Mouse (Mus musculus) MEL (cell line): ENCODE measurements around the gene Scgb1c1. TPM values are rescaled to one million over a fixed set of nuclear protein-coding genes. Genes with fewer than 3 reads are reported as not detected.

Experiments
- DNase-seq: peaks from one replicate; pipeline ENCODE4 v3.0.0; 2011; ENCODE audit warnings: low read depth, low spot score
- H3K27ac ChIP-seq: 2 replicates; pipeline ENCODE4 v1.5.1; 2012; ENCODE audit warnings: low read depth, mild to moderate bottlenecking, control low read depth, low read length, moderate library complexity; ENCODE audit not compliant: control insufficient read depth
- H3K27me3 ChIP-seq, 2 experiments: fragments of 150-350 bp in 1 of 2; sonication (generic) in 1 of 2; 2 replicates each; pipeline ENCODE4 v1.6.1; 2012; ENCODE audit warnings: low read length in 2 of 2, mild to moderate bottlenecking in 2 of 2, improper control_type of control experiment in 1 of 2, moderate library complexity in 1 of 2; ENCODE audit not compliant: insufficient read depth in 2 of 2, control insufficient read depth in 1 of 2
- H3K36me3 ChIP-seq, 2 experiments: 2 replicates each; pipeline ENCODE4 v1.6.1; 2012 to 2014; ENCODE audit warnings: low read length in 2 of 2, improper control_type of control experiment in 1 of 2, inconsistent platforms in 1 of 2, mild to moderate bottlenecking in 1 of 2; ENCODE audit not compliant: insufficient read depth in 2 of 2, control insufficient read depth in 1 of 2
- H3K4me1 ChIP-seq, 2 experiments: fragments of 150-350 bp in 1 of 2; sonication (generic) in 1 of 2; 2 replicates each; pipeline ENCODE4 v1.6.1; 2012; ENCODE audit warnings: low read length in 2 of 2, improper control_type of control experiment in 1 of 2, mild to moderate bottlenecking in 1 of 2; ENCODE audit not compliant: insufficient read depth in 2 of 2, control insufficient read depth in 1 of 2
- H3K4me3 ChIP-seq, 2 experiments: fragments of 150-350 bp in 1 of 2; sonication (generic) in 1 of 2; 2 replicates each; pipeline ENCODE4 v1.5.1; 2012; ENCODE audit warnings: low read depth in 2 of 2, low read length in 2 of 2, mild to moderate bottlenecking in 2 of 2, moderate library complexity in 2 of 2, control low read depth in 1 of 2, improper control_type of control experiment in 1 of 2; ENCODE audit not compliant: control insufficient read depth in 1 of 2, insufficient read depth in 1 of 2
- H3K79me2 ChIP-seq: 2 replicates; pipeline ENCODE4 v1.6.1; 2012; ENCODE audit warnings: mild to moderate bottlenecking, low read length, moderate library complexity; ENCODE audit not compliant: control insufficient read depth, poor library complexity, insufficient read depth
- H3K9ac ChIP-seq: 2 replicates; pipeline ENCODE4 v1.6.1; 2012; ENCODE audit warnings: low read depth, mild to moderate bottlenecking, control low read depth, low read length, moderate library complexity; ENCODE audit not compliant: control insufficient read depth, poor library complexity, severe bottlenecking
- H3K9me3 ChIP-seq: fragments of 150-350 bp; sonication (generic); replicated peaks from 2 replicates; pipeline ENCODE4 v1.6.1; 2012; ENCODE audit warnings: mild to moderate bottlenecking, low read length, improper control_type of control experiment, moderate library complexity; ENCODE audit not compliant: insufficient read depth
- CHD1 ChIP-seq: IDR thresholded peaks from 2 replicates; pipeline ENCODE4 v1.6.1; 2012; ENCODE audit warnings: low read depth, mild to moderate bottlenecking, inconsistent platforms, low read length, improper control_type of control experiment
- CHD2 ChIP-seq: IDR thresholded peaks from 2 replicates; pipeline ENCODE4 v1.6.1; 2011; ENCODE audit warnings: low read length, improper control_type of control experiment
- E2F4 ChIP-seq: IDR thresholded peaks from 2 replicates; pipeline ENCODE4 v1.6.1; 2011; ENCODE audit warnings: low read depth, low read length, improper control_type of control experiment, borderline replicate concordance
- ELF1 ChIP-seq: IDR thresholded peaks from 2 replicates; pipeline ENCODE4 v1.6.1; 2014; ENCODE audit warnings: low read depth, mild to moderate bottlenecking, inconsistent platforms, low read length, improper control_type of control experiment, moderate library complexity
- ETS1 ChIP-seq: IDR thresholded peaks from 2 replicates; pipeline ENCODE4 v1.6.1; 2012; ENCODE audit warnings: low read depth, mild to moderate bottlenecking, inconsistent platforms, low read length, improper control_type of control experiment, moderate library complexity
- HCFC1 ChIP-seq: IDR thresholded peaks from 2 replicates; pipeline ENCODE4 v1.6.1; 2012; ENCODE audit warnings: low read depth, mild to moderate bottlenecking, inconsistent platforms, low read length, improper control_type of control experiment, moderate library complexity
- JUND ChIP-seq: IDR thresholded peaks from 2 replicates; pipeline ENCODE4 v1.6.1; 2011; ENCODE audit warnings: low read depth, mild to moderate bottlenecking, improper control_type of control experiment, low read length
- KAT2A ChIP-seq: conservative IDR thresholded peaks from 2 replicates; pipeline ENCODE4 v1.6.1; 2012; ENCODE audit warnings: low read depth, low read length, improper control_type of control experiment, inconsistent platforms
- MAX ChIP-seq: IDR thresholded peaks from 2 replicates; pipeline ENCODE4 v1.6.1; 2011; ENCODE audit warnings: low read length, improper control_type of control experiment
- MAZ ChIP-seq: IDR thresholded peaks from 2 replicates; pipeline ENCODE4 v1.6.1; 2012; ENCODE audit warnings: low read depth, mild to moderate bottlenecking, inconsistent platforms, low read length, improper control_type of control experiment
- MYB ChIP-seq: IDR thresholded peaks from 2 replicates; pipeline ENCODE4 v1.6.1; 2011; ENCODE audit warnings: mild to moderate bottlenecking, low read depth, low read length, improper control_type of control experiment
- NELFE ChIP-seq: IDR thresholded peaks from 2 replicates; pipeline ENCODE4 v1.6.1; 2011; ENCODE audit warnings: low read depth, low read length, improper control_type of control experiment
- NRF1 ChIP-seq: IDR thresholded peaks from 2 replicates; pipeline ENCODE4 v1.6.1; 2014; ENCODE audit warnings: low read depth, mild to moderate bottlenecking, inconsistent platforms, low read length, improper control_type of control experiment, moderate library complexity; ENCODE audit not compliant: poor library complexity, insufficient read depth, severe bottlenecking
- POLR2AphosphoS2 ChIP-seq: IDR thresholded peaks from 2 replicates; pipeline ENCODE4 v1.6.1; 2011; ENCODE audit warnings: low read length, improper control_type of control experiment
- RAD21 ChIP-seq: IDR thresholded peaks from 2 replicates; pipeline ENCODE4 v1.6.1; 2011; ENCODE audit warnings: mild to moderate bottlenecking, low read depth, low read length, improper control_type of control experiment
- RCOR1 ChIP-seq: IDR thresholded peaks from 2 replicates; pipeline ENCODE4 v1.6.1; 2012; ENCODE audit warnings: low read depth, mild to moderate bottlenecking, inconsistent platforms, low read length, improper control_type of control experiment
- SIN3A ChIP-seq: IDR thresholded peaks from 2 replicates; pipeline ENCODE4 v1.6.1; 2012; ENCODE audit warnings: low read length, improper control_type of control experiment, inconsistent platforms
- TAL1 ChIP-seq: IDR thresholded peaks from 2 replicates; pipeline ENCODE4 v1.6.1; 2012; ENCODE audit warnings: mild to moderate bottlenecking, inconsistent platforms, low read length, moderate library complexity, mixed read lengths
- USF1 ChIP-seq: IDR thresholded peaks from 2 replicates; pipeline ENCODE4 v1.6.1; 2014; ENCODE audit warnings: low read depth, mild to moderate bottlenecking, inconsistent platforms, low read length, improper control_type of control experiment, moderate library complexity
- USF2 ChIP-seq, 2 experiments: IDR thresholded peaks; 2 replicates each; pipeline ENCODE4 v1.6.1; 2011 to 2012; ENCODE audit warnings: improper control_type of control experiment in 2 of 2, low read length in 2 of 2, borderline replicate concordance in 1 of 2, inconsistent platforms in 1 of 2, low read depth in 1 of 2, mild to moderate bottlenecking in 1 of 2; ENCODE audit not compliant: insufficient read depth in 1 of 2
- ZKSCAN1 ChIP-seq: IDR thresholded peaks from 2 replicates; pipeline ENCODE4 v1.6.1; 2012; ENCODE audit warnings: low read depth, mild to moderate bottlenecking, inconsistent platforms, low read length, improper control_type of control experiment, moderate library complexity
- ZMIZ1 ChIP-seq: IDR thresholded peaks from 2 replicates; pipeline ENCODE4 v1.6.1; 2012; ENCODE audit warnings: low read depth, mild to moderate bottlenecking, inconsistent platforms, low read length, improper control_type of control experiment, moderate library complexity
- polyA plus RNA-seq, 2 experiments: library from polyadenylated mRNA; stranded (reverse) in 1 of 2; unstranded in 1 of 2; fragments of >175 nt in 1 of 2; fragments of >200 nt in 1 of 2; gene quantifications; 2 replicates each; pipeline versions ENCODE4 v1.2.1 to v1.2.4; 2012; ENCODE audit warnings: low replicate concordance in 2 of 2, low read depth in 1 of 2; ENCODE audit not compliant: insufficient read length in 2 of 2, insufficient read depth in 1 of 2, missing spikeins in 1 of 2
- total RNA-seq: library from RNA; depleted of rRNA; stranded (reverse); fragments of 300-350 nt; gene quantifications from 2 replicates; pipeline ENCODE4 v1.2.3, GENCODE M21; 2012

Gene Scgb1c1
- total and polyA plus RNA-seq, 3 experiments, result not detected

- Histone ChIP-seq H3K27me3 (peaks cover 7 to 24% of the 10 kb centered on the region in 2 experiments), H3K9me3 (no peaks in the 10 kb centered on the region), H3K36me3 (no peaks in the 10 kb centered on the region), H3K27ac (no peak overlapping the region), H3K9ac (no peak overlapping the region), H3K4me1 (no peaks in the 10 kb centered on the region), H3K79me2 (no peaks in the 10 kb centered on the region), H3K4me3 (no peak overlapping the region)
- TF ChIP-seq TAL1, result no peak
- TF ChIP-seq ELF1, result no peak
- no peak for TF ChIP-seq POLR2AphosphoS2
- no peak for DNase-seq
Observed at GRCm38 (mm10) chr7:140812850-140813249, 32.5 kb upstream of the Scgb1c1 start.

DNA sequence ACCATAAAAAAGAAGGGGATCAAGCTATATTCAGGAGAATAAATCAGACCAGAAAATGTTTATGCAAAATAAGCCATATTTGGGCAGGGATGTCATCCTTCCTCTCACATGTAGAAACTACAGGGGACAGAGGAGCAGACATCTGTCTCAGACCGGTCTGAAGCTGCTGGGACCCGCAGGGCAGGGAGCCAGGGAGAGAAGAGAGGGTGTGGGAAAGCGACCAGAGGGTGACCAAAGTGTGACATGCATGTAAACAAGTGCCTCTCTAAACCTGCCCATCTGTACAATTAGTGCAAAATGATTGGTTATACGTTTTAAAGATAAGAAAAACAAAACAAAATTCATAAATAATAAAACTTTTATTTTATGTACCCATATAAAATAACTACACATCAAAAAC lies 25.2 kb upstream of the Scgb1c1 start:
- TF ChIP-seq NELFE, result no peak
- no peak for TF ChIP-seq E2F4
- TF ChIP-seq NRF1, result no peak
- no peak for TF ChIP-seq SIN3A
- no peak for TF ChIP-seq CHD2
- TF ChIP-seq MAX, result no peak
- TF ChIP-seq USF2 (IDR thresholded peaks at IDR 0.05; ENCODE audit: borderline replicate concordance in 1 of 2, insufficient read depth in 1 of 2, low read depth in 1 of 2, low read length in 2 of 2), result no peak
- TF ChIP-seq ETS1, result no peak
- no peak for TF ChIP-seq RCOR1
- no peak for TF ChIP-seq TAL1
- TF ChIP-seq ZMIZ1, result no peak
- no peak for TF ChIP-seq ELF1
- TF ChIP-seq CHD1, result no peak
- TF ChIP-seq MYB, result no peak
- no peak for TF ChIP-seq RAD21
- Histone ChIP-seq H3K79me2 (no peaks in the 10 kb centered on the region), H3K4me3 (no peak overlapping the region), H3K36me3 (no peaks in the 10 kb centered on the region), H3K27ac (no peak overlapping the region), H3K4me1 (no peaks in the 10 kb centered on the region), H3K9me3 (no peaks in the 10 kb centered on the region), H3K27me3 (peaks cover 13 to 28% of the 10 kb centered on the region in 2 experiments), H3K9ac (no peak overlapping the region)
- DNase-seq, result no peak

GRCm38 (mm10) chr7:140821305-140821652 lies 24.1 kb upstream of the Scgb1c1 start:
- H3K9ac ChIP-seq, result no peak overlapping the region
- peaks cover 13 to 25% of the 10 kb centered on the region in 2 experiments for H3K27me3 ChIP-seq
- no peak overlapping the region for H3K4me3 ChIP-seq
- TF ChIP-seq ZKSCAN1 (no peak), MAZ (no peak), JUND (no peak), ZMIZ1 (no peak), KAT2A (no peak), MYB (no peak), USF1 (no peak), HCFC1 (no peak), RAD21 (no peak), SIN3A (no peak), CHD2 (no peak)
- TF ChIP-seq, all 39 proteins: peak for 0
- no peaks in the 10 kb centered on the region for H3K36me3 ChIP-seq
- no peaks in the 10 kb centered on the region for H3K9me3 ChIP-seq
- H3K27ac ChIP-seq, result no peak overlapping the region
- no peak for DNase-seq
- no peaks in the 10 kb centered on the region for H3K79me2 ChIP-seq
- no peaks in the 10 kb centered on the region for H3K4me1 ChIP-seq
